Mouse (Mus musculus) right cerebral cortex, postnatal 10 days (tissue): ENCODE results near the gene Map3k5.

ENCODE experiments used
- DNase-seq, 2 experiments: peaks; one replicate each; pipeline ENCODE4 v3.0.0; 2021; ENCODE audit warnings: low spot score in 2 of 2

Map3k5 gene

DNA sequence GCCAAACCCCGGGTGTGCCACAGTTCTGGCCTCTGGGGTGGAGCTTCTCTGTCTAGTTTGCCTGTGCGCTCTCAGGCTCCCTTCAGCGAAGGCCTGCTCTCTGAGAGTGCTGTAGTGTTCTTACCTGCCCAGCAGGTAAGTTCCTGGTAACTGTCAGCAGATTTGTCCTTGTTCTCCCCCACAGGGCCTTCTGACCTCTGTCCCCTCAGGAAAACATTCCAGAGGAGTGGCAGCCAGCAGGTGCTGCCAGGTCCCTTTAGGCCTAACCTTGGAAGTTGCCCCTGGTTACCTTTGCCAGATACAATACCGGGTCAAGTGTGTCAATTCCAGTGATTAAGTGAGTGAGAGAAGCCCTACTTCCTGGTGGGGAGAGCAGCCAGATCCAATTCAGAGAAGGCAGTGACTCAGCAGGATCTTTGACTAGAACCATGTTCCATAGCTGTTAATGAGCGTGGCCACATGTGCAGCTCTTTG, 252.6 kb downstream of the Map3k5 start:
- no peak for DNase-seq

DNA sequence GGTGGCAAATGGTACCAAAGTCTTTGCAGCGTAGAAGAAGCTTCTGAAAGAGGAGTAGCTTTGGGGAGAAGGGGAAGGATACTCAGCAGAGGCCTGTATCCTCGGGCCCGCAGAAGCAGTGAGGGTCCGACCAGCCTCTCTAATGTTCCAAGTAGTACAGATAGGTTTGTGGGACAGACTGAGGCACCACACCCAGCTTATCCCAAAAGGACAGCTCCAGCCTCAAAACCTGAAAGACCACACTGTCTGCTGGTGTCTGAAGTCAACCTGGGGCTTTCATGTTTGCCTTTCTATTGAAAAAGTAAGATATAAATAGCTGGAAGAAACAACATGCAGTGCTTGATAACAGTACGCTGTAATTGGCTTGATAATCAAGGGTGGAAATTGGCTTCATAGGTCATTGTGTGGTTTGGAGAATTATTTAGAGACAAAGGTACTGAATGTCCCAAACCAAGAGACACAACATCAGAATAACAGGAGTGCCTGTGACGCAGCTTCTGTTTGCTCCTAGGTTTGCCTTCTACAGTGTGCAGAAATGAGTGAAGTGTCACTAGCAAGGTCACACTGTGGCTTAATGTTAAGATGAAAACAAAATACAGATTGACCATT, 256.0 kb downstream of the Map3k5 start:
- DNase-seq, result no peak
